Mouse (Mus musculus) bone marrow macrophage, adult 2 months (primary cell): ENCODE results near the gene Ninl. TPM values are rescaled to one million over a fixed set of nuclear protein-coding genes. Genes with fewer than 3 reads are reported as not detected.

Experiments used
- H3K27ac ChIP-seq: 2 replicates; pipeline ENCODE4 v1.5.1; 2012; ENCODE audit warnings: low read depth, low read length; ENCODE audit not compliant: insufficient read depth
- H3K4me1 ChIP-seq: 2 replicates; pipeline ENCODE4 v1.6.1; 2012; ENCODE audit warnings: low read length; ENCODE audit not compliant: control insufficient read depth, insufficient read depth
- H3K4me3 ChIP-seq: 2 replicates; pipeline ENCODE4 v1.5.1; 2012; ENCODE audit warnings: mild to moderate bottlenecking, low read length, moderate library complexity; ENCODE audit not compliant: insufficient read depth
- CTCF ChIP-seq: IDR thresholded peaks from 2 replicates; pipeline ENCODE4 v1.5.1; 2012; ENCODE audit warnings: low read depth, mild to moderate bottlenecking, low read length, moderate library complexity
- POLR2A ChIP-seq: IDR thresholded peaks from 2 replicates; pipeline ENCODE4 v1.6.1; 2012; ENCODE audit warnings: mild to moderate bottlenecking, low read depth, low read length, borderline replicate concordance
- polyA plus RNA-seq: library from polyadenylated mRNA; stranded (reverse); fragments of >200 nt; gene quantifications from 2 replicates; pipeline ENCODE4 v1.2.4, GENCODE M21; 2012; ENCODE audit not compliant: missing spikeins, insufficient read depth, insufficient read length

Gene Ninl
- polyA plus RNA-seq, 1 experiment = 1.9 TPM

DNA sequence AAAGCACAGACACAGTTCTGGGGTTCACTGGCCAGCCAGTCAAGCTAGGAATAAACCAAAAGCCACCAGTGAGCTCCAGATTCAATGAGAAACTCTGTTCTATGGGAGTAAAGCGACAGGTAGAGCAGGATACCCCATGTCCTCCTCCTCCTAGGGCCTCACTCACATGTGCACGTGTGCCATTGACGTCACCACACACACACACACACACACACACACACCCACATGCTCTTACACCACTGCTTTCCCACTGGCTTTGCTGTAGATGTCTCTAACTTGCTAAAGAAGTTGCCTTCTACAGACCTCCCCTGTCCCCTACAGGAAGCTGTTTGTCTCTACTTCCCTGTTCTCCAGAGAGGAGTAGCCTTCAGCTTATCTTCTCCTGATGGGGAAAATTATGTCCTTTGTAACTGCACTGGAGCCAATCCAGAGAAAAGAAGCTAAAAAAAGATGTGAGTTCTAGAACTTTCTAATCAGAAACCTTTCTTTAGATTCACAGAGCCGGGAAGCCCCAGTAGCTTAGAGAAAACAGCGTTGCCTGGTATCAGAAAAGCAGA is 37.5 kb downstream of the Ninl start:
- Histone ChIP-seq H3K4me1 (peaks cover 21% of the 10 kb centered on the region), H3K27ac (peak overlapping the region; percentile 29; the same call in 1 of the 2 replicates), H3K4me3 (no peak overlapping the region)
- TF ChIP-seq POLR2A = no peak
- TF ChIP-seq CTCF = no peak

DNA sequence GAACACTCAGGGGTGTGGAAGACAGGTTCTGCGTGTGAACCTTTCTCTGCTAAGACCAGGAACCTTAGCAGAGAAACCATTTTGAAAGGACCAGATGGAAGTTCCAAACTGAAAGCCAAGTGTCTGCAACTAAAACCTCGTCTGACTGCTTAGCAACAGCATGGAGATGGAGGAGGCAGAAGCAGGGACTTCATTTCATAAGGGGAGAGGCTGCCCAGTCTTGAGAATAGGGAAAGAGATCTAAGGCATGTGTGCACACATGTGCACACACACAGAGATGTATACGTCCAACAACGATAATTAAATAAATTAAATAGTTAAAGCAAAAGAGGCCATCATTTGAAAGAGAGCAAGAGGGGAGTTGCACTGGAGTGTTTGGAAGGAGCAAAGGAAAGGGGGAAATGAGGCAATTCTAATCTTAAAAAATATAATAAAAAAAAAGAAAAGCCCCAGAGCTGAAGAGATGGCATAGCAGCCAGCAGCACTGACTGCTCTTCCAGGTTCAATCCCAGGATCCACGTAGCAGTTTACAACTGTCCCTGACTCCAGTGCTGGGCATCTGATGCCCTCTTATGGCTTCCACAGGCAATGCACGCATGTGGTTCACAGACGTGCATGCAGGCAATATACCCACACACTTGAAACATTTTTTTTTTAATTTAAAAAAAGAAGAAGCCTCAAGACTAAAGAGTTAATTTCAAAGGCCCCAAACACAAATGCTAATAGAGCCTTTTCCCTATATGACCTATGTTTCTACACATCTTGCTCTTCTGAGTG is 38.6 kb downstream of the Ninl start:
- TF ChIP-seq CTCF (peak; percentile 77), POLR2A (no peak)
- Histone ChIP-seq H3K27ac (no peak overlapping the region), H3K4me1 (peaks cover 14% of the 10 kb centered on the region), H3K4me3 (no peak overlapping the region)

- Histone ChIP-seq H3K4me3 (no peak overlapping the region), H3K4me1 (peaks cover 14% of the 10 kb centered on the region), H3K27ac (no peak overlapping the region)
- no peak for TF ChIP-seq CTCF
- no peak for TF ChIP-seq POLR2A
These were observed 40.2 kb downstream of the Ninl start for GRCm38 (mm10) chr2:150999021-150999420.

DNA sequence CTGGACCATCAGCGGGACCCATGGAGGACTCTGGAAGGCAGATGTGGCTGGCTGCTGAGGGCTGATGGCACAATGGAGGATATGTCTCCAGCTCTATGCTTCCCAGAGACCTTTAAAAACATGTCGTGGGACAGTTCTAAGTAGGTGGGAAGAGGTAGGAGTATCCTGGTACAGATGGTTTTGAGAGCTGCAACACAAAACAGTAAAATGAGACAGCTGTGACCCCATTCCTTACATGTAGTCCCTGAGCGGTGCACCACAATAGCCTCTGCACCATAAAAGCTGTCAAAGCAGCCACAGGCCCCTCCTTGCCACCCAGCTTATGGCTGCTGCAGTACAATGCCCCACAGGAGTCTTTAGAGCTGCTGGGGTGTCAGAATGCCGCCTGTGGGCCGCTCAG is 41.6 kb downstream of the Ninl start:
- Histone ChIP-seq H3K27ac (no peak overlapping the region), H3K4me1 (peaks cover 14% of the 10 kb centered on the region), H3K4me3 (no peak overlapping the region)
- TF ChIP-seq POLR2A (no peak), CTCF (no peak)

GRCm38 (mm10) chr2:150995324-150995723 is 43.9 kb downstream of the Ninl start:
- Histone ChIP-seq H3K4me3 (no peak overlapping the region), H3K27ac (no peak overlapping the region), H3K4me1 (peaks cover 1% of the 10 kb centered on the region; the same call in 1 of the 2 replicates)
- TF ChIP-seq CTCF (no peak), POLR2A (no peak)

GRCm38 (mm10) chr2:150991050-150991449 is 48.1 kb downstream of the Ninl start:
- no peak for TF ChIP-seq CTCF
- no peak for TF ChIP-seq POLR2A
- Histone ChIP-seq H3K4me1 (no peaks in the 10 kb centered on the region), H3K4me3 (no peak overlapping the region), H3K27ac (no peak overlapping the region)

- no peak overlapping the region for H3K27ac ChIP-seq
- no peaks in the 10 kb centered on the region for H3K4me1 ChIP-seq
- no peak overlapping the region for H3K4me3 ChIP-seq
- TF ChIP-seq CTCF (no peak), POLR2A (no peak)
These were observed 48.7 kb downstream of the Ninl start for GRCm38 (mm10) chr2:150990506-150990905.

DNA sequence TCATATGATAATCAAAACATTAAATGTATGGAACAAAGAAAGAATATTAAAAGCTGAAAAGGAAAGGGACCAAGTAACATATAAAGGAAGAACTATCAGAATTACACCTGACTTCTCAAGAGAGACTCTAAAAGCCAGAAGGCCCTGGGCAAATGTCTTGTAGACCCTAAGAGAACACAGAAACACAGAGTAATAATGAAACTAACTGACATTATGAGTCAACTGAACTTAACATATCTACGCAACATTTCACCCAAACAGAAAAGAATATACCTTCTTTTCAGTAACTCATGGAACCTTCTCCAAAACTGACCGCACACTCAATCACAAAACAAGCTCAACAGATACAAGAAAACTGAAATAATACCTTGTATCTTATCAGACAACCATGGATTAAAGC is 53.8 kb downstream of the Ninl start:
- H3K27ac ChIP-seq = no peak overlapping the region
- peaks cover 11% of the 10 kb centered on the region for H3K4me1 ChIP-seq
- no peak overlapping the region for H3K4me3 ChIP-seq
- TF ChIP-seq CTCF = no peak
- TF ChIP-seq POLR2A = no peak

DNA sequence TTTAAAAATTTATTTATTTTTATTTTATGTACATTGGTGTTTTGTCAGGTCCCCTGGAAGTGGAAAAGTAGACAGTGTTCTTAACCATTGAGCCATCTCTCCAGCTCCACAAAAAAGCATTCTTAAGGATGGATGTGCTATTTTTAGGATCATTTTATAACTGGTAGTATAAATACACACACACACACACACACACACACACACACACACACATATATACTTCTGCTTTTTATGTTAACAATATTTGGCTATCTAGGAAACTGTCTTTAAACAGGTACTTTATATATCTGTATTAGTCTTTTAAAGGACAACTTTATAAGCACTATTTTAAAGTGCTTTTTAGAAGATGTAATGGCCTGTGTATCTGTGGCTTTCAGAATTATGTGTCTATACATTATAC is 57.1 kb downstream of the Ninl start:
- no peak overlapping the region for H3K27ac ChIP-seq
- H3K4me3 ChIP-seq = no peak overlapping the region
- TF ChIP-seq POLR2A = no peak
- TF ChIP-seq CTCF = no peak
- H3K4me1 ChIP-seq = peaks cover 15% of the 10 kb centered on the region

DNA sequence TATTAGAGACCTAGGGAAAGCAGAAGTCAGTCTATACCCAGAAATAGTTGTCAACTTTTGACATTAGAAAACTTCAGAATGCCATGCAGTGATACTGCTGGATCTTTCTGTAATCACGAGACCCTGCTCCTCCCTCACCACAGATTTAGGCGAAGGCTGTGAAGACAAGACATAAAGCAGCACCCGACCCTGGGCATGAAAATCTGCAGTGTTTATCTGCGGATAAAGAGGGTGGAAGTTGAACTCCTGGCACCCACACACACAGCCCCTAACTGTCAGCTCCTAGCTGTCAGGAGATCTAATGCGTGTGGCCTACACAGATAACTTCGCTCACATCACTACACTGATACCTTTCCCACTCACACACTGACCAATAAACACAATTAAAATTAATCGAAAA is 57.7 kb downstream of the Ninl start:
- H3K4me1 ChIP-seq = peaks cover 15% of the 10 kb centered on the region
- peak overlapping the region; percentile 25 for H3K27ac ChIP-seq
- TF ChIP-seq CTCF (no peak), POLR2A (no peak)
- H3K4me3 ChIP-seq = no peak overlapping the region
